Mouse (Mus musculus): ENCODE data around the gene Armt1. TPM values are rescaled to one million over a fixed set of nuclear protein-coding genes. Genes with fewer than 3 reads are reported as not detected.
A peak's percentile ranks its signal among the peaks of the same experiment; 100 is the strongest.
"Not testable (repeated sequence)": the region's sequence is repeated elsewhere in the genome, so short reads cannot be mapped to it uniquely, and the experiment has no call there.

The Armt1 gene
- polyA plus RNA-seq, 1 experiment from 2014 or later = 33.6 TPM

DNA sequence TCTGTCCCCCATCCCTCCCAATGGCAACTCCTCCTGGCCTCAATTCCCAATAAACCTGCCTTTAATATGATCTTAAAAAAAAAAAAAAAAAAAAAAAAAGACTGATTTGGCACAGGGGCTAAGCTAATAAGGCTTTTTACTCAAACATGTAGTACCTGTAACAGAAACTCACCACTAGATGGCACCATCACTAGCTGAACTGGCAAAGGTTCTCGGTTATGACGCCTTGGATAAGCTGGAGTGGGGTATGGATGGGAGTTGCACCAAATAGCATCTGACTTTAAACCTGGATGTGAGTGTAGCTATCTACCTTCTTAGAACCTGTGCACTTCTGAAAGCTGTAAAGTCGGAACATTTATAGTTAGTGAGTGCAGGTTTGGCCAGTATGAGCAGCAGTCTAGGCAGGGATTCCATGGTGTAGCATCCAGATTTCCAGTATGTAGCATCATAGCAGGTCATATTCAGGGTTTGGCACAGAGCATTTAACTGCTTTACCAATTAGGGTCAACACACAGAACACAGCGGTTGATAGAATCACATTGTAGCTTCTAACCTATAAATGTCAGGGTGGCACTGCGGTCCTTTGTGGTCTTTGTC, 27.3 kb upstream of the Armt1 start:
- Histone ChIP-seq H3K27me3 (ENCODE audit: low read depth, poor library complexity, severe bottlenecking) (no peaks in the 10 kb centered on the region), H3K4me3 (no peak overlapping the region), H3K4me1 (no peaks in the 10 kb centered on the region), H3K36me3 (peaks cover 83% of the 10 kb centered on the region), H3K9me3 (replicated peaks) (no peaks in the 10 kb centered on the region), H3K27ac (no peak overlapping the region)
- peak; percentile 47 for DNase-seq (ENCODE audit: low spot score)
- 69% methylated on average over 5 of the region's 5 CpGs for WGBS

DNA sequence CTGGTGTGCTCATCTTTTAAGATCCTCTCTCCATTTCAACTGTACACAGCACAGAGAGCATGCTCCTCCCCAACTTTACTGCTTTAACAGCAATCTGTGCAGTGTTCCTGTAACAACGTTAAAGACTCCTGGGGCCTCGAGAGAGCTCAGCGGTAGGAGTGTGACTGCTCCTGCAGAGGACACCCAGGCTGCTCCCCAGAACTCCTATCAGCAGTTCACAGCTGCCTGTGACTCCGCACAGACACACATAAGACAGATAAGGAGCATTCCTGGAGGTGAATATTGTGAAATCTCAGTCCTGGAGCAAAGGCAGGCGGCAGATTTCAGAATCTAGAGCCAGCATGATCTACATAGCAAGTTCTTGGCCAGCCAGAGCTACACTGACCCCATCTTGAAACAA, 26.8 kb upstream of the Armt1 start:
- DNase-seq (ENCODE audit: low spot score) = no peak
- Histone ChIP-seq H3K9me3 (replicated peaks) (no peaks in the 10 kb centered on the region), H3K27ac (no peak overlapping the region), H3K4me1 (no peaks in the 10 kb centered on the region), H3K36me3 (peaks cover 83% of the 10 kb centered on the region), H3K4me3 (no peak overlapping the region), H3K27me3 (ENCODE audit: low read depth, poor library complexity, severe bottlenecking) (no peaks in the 10 kb centered on the region)
- 86% methylated on average over 5 of the region's 5 CpGs for WGBS

DNA sequence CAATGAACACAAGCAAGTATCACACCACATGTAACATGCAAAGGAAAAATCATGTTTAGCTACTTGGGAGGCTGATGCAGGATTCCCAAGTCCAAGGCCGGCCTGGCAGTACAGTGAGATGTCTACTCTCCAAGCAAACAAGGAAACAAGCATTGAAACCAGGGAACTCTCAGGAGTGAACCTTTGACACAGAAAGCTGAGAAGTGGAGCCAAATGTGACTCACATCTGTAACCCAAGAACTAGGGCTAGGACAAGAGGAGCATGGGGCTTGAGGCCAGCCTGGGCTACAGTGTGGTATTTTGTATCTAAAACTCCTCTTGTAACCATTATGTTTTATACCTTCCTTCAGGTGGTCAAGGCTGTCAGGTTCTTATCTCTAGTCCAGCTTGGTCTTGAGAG, 25.1 kb upstream of the Armt1 start:
- whole genome bisulfite sequencing = 95% methylated on average over 1 of the region's 1 CpGs
- no peaks in the 10 kb centered on the region for H3K4me1 ChIP-seq
- H3K27ac ChIP-seq = no peak overlapping the region
- no peak overlapping the region for H3K4me3 ChIP-seq
- H3K9me3 ChIP-seq (replicated peaks) = no peaks in the 10 kb centered on the region
- DNase-seq (ENCODE audit: low spot score) = no peak
- H3K27me3 ChIP-seq (ENCODE audit: low read depth, poor library complexity, severe bottlenecking) = no peaks in the 10 kb centered on the region
- peaks cover 87% of the 10 kb centered on the region for H3K36me3 ChIP-seq

DNA sequence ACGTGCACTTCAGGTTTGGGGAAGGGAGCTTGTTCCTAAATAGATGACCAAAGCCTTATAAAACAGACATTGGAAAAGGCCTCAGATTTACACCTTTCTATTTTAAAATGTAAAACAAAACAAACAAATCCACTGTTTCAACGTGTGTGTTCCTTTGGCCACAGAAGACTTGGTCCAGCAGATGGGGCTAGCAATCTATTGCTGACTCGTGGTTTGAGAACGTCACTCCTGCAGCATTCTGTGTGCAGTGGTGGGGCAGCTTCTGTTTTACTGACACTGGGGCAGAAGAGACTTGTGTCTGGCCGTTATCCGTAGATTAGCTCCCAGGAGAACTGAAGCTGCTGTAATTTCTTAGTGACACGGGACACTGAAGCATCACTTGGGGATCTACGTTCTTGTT, 7.0 kb upstream of the Armt1 start:
- no peak overlapping the region for H3K27ac ChIP-seq
- H3K4me3 ChIP-seq = no peak overlapping the region
- H3K9me3 ChIP-seq (replicated peaks) = no peaks in the 10 kb centered on the region
- no peaks in the 10 kb centered on the region for H3K4me1 ChIP-seq
- 89% methylated on average over 8 of the region's 8 CpGs for WGBS
- no peak for DNase-seq (ENCODE audit: low spot score)
- no peaks in the 10 kb centered on the region for H3K27me3 ChIP-seq (ENCODE audit: low read depth, poor library complexity, severe bottlenecking)
- peaks cover 77% of the 10 kb centered on the region for H3K36me3 ChIP-seq

DNA sequence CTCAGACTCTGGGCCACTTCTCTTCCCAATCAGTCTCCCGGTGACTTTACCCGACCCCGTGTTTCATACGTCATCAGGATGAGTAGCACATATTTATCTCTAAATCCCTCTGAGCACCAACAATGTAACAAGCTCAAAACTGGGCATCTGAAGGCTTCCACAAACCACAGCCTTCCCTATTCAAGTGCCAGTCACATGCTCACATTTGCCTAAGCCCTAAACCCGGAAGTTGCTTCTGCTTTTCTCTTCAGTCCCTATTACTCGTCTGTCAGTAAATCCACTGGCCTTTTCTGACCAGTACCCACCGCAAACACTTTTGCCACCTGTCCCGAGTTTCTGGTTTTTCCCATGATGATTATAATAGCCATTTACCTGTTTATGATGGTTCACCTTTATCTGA, 1.9 kb upstream of the Armt1 start:
- H3K4me3 ChIP-seq = 0 out of 2 replicates have a peak overlapping the region, but pooled peaks have one; percentile 70
- 91% methylated on average over 8 of the region's 8 CpGs for WGBS
- peaks cover 34% of the 10 kb centered on the region for H3K36me3 ChIP-seq
- no peak for DNase-seq (ENCODE audit: low spot score)
- no peak overlapping the region for H3K27ac ChIP-seq
- H3K27me3 ChIP-seq (ENCODE audit: low read depth, poor library complexity, severe bottlenecking) = no peaks in the 10 kb centered on the region
- peaks cover 15% of the 10 kb centered on the region for H3K4me1 ChIP-seq
- no peaks in the 10 kb centered on the region for H3K9me3 ChIP-seq (replicated peaks)

DNA sequence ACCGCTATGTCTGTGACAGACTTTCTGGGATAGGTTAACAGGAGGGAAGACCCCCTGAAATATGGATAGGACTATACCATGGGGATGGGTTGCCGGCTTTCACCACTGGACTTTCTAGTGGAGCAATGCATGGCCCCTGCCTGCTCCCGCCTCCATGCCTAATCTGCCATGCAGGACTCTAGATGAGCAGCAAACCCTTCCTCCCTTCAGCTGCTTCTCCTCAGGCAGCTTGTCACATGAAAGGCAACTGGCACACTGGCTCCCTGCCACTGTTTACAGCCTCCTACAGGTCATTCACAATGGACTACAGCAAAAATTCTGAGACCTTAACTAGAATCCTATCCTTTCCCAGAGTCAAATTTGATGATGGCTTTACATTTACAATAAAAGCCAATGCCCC, 1.4 kb upstream of the Armt1 start:
- DNase-seq (ENCODE audit: low spot score) = no peak
- 85% methylated on average over 3 of the region's 3 CpGs for WGBS
- Histone ChIP-seq H3K36me3 (peaks cover 34% of the 10 kb centered on the region), H3K4me3 (peak overlapping the region; percentile 70; the same call in 1 of the 2 replicates), H3K27ac (no peak overlapping the region), H3K27me3 (ENCODE audit: low read depth, poor library complexity, severe bottlenecking) (no peaks in the 10 kb centered on the region), H3K4me1 (peaks cover 15% of the 10 kb centered on the region), H3K9me3 (replicated peaks) (no peaks in the 10 kb centered on the region)

DNA sequence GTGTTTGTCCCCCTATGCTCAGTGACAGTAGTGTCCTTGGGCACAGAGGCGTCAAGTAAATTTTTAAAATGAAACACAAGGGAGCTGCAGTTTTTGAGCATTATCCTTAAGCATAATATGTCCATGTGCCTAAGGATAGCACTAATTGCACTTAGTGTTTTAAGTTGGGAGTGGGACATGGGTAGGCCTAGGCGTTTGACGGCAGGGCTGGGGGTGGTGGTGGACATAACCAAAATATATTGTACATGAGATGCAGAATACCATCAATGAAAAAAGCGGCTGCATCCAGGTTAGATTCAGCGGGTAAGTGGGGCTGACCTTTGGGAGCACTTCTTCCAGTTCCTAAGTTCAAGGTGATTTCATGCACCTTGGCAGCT, 533 bp upstream of the Armt1 start:
- Histone ChIP-seq H3K4me3 (peak overlapping the region; percentile 70), H3K27me3 (ENCODE audit: low read depth, poor library complexity, severe bottlenecking) (no peaks in the 10 kb centered on the region), H3K4me1 (peaks cover 15% of the 10 kb centered on the region), H3K36me3 (peaks cover 30% of the 10 kb centered on the region), H3K9me3 (replicated peaks) (no peaks in the 10 kb centered on the region), H3K27ac (peak overlapping the region; percentile 86)
- no peak for DNase-seq (ENCODE audit: low spot score)
- WGBS = 14% methylated on average over 5 of the region's 5 CpGs

DNA sequence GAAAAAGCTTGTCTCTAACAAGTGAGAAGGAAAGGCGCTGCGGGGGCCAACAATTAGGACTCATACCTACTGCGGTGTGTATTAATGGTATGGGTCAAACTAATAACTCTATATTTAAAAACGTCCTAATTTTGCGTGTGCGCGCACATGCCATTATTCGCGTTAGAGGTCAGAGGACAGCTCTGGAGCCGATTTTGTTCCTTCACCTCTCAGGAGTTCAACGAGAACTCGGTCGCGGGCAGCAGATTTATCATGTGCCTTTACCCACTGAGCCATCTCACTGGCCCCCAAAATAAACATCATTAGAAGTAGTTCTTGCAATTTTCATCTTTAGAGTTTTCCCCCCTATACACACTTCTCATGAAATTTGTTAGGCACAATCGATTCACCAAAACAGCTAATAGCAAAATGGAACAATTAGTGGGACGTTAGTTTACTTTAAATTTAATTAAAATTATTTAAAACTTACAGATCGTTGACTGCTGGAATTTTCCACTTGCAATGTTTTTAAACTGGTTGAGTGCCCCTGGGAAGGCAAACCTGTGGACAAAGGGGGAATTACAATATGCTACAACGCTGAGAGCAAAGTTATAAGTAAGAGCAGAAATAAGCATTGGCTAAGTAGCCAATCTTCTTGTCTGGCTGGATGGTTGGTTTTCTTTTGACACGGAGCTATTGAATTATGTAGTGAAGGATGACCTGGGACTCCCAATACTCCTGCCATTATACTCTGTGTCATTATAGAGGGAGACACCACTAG, 909 bp downstream of the Armt1 start:
- 15% methylated on average over 19 of the region's 19 CpGs for WGBS

DNA sequence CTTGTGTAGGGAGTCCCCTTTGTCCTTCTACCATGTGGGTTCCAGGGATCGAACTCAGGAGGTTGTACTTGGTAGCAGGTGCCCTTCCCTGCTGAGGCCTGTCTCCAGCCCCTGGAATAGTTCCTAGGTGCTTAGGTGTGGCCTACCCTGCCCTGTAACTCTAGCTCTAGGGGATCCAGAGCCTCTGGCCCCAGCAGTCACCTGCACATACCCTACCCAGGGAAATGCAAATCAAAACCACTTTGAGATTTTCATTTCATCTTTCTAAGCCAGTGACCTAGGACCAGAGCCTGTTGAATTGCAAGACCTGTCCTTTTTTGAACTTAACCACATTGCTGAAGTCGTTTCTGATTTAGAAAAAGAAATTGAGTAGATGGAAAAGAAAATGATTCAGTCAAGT, 1.6 kb downstream of the Armt1 start:
- WGBS = 85% methylated on average over 2 of the region's 2 CpGs
- H3K4me3 ChIP-seq; DNase-seq (ENCODE audit: low spot score); H3K27ac ChIP-seq; H3K27me3 ChIP-seq (ENCODE audit: low read depth, poor library complexity, severe bottlenecking); H3K9me3 ChIP-seq (replicated peaks): not testable (repeated sequence)
- Histone ChIP-seq H3K4me1 (peaks cover 15% of the 10 kb centered on the region), H3K36me3 (peaks cover 36% of the 10 kb centered on the region)

More for the DNA sequence above, 909 bp downstream of the Armt1 start:
- Histone ChIP-seq H3K27ac (peak overlapping the region; percentile 90), H3K4me3 (peak overlapping the region; percentile 70), H3K36me3 (peaks cover 33% of the 10 kb centered on the region), H3K4me1 (peaks cover 15% of the 10 kb centered on the region), H3K9me3 (replicated peaks) (no peaks in the 10 kb centered on the region), H3K27me3 (ENCODE audit: low read depth, poor library complexity, severe bottlenecking) (no peaks in the 10 kb centered on the region)
- DNase-seq (ENCODE audit: low spot score) = no peak

DNA sequence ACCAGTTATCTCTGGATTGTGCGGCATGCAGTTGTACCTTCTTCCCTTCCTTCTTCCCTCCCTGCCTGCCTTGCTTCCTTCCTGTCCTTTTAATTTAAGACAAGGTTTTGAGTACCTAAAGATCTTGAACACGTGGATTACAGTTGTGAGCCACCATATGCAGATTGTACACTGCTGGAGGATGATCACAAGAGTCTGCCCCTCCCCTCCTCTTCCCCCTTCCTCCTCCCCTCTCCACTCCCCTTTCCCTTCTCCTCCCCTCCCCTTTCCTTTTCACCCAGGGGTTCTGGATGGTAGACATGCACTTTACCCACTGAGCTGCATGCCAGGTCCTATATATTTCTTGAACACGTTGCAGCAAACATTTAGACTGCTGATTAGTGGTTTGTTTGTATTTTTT, 3.1 kb downstream of the Armt1 start:
- WGBS = 88% methylated on average over 3 of the region's 3 CpGs
- Histone ChIP-seq H3K27ac (no peak overlapping the region), H3K4me3 (no peak overlapping the region), H3K4me1 (peaks cover 15% of the 10 kb centered on the region), H3K27me3 (ENCODE audit: low read depth, poor library complexity, severe bottlenecking) (no peaks in the 10 kb centered on the region), H3K9me3 (replicated peaks) (no peaks in the 10 kb centered on the region), H3K36me3 (peaks cover 51% of the 10 kb centered on the region)
- DNase-seq (ENCODE audit: low spot score) = no peak

DNA sequence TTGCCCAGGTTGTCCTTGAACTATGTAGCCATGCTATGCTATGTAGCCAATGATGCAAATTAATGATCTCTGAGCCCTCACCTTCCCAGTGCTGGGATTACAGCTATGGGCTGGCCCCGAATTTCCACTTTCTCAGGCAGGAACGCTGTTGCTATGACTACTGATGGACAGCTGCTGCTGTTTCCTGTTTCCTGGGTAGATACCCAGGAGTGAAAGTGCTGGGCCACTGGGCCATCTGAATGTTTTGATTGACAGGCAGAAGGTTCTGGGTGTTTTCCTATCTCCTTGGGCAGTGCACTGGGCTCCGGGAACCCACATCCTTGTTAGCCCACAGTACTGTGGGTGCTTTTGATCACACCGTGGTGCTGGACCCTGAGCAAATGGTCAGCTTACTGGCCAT, 24.1 kb downstream of the Armt1 start:
- DNase-seq (ENCODE audit: low spot score) = no peak
- peaks cover 47% of the 10 kb centered on the region for H3K36me3 ChIP-seq
- no peaks in the 10 kb centered on the region for H3K4me1 ChIP-seq
- no peaks in the 10 kb centered on the region for H3K27me3 ChIP-seq (ENCODE audit: low read depth, poor library complexity, severe bottlenecking)
- no peak overlapping the region for H3K4me3 ChIP-seq
- no peaks in the 10 kb centered on the region for H3K9me3 ChIP-seq (replicated peaks)
- H3K27ac ChIP-seq = no peak overlapping the region
- 81% methylated on average over 4 of the region's 4 CpGs for WGBS

DNA sequence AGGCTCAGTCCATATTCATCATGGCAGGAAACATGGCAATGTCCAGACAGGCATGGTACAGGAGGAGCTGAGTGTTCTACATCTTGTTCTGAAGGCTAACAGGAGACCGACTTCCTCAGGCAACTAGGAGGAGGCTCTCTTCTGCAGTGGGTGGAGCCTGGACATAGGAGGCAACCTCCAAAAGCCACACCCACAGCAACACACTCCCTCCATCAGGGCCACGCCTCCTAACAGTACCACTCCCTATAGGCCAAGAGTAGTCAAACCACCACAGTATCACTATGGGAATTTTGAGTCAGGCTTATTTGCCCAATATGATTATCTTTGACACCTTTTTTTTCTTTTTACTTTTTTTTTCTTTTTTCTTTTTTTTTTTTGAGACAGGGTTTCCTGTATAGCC, 27.9 kb downstream of the Armt1 start:
- WGBS = 94% methylated on average over 2 of the region's 2 CpGs
- H3K27ac ChIP-seq = no peak overlapping the region
- no peak overlapping the region for H3K4me3 ChIP-seq
- no peak for DNase-seq (ENCODE audit: low spot score)
- H3K36me3 ChIP-seq = peaks cover 13% of the 10 kb centered on the region
- peaks cover 9% of the 10 kb centered on the region; the same call in 1 of the 2 replicates for H3K4me1 ChIP-seq
- H3K27me3 ChIP-seq (ENCODE audit: low read depth, poor library complexity, severe bottlenecking) = no peaks in the 10 kb centered on the region
- no peaks in the 10 kb centered on the region for H3K9me3 ChIP-seq (replicated peaks)

DNA sequence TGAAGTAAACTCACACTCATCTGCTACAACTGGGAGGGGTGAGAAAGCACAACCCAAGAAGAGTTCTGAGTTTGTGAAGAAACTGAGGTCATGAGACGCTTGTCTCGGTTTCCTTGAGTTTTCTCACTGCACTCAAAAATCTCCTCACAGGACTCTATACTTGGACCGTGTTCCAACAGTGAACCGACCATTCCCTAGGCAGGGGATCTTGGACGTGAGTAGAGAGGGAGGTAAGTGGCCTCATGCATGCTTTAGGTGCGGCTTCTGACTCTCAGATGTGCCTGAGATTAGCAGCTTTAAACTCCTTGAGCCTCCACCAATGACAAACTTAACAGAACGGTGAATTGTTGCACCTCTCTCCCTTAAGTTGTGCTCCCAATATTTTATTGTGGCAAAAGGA, 33.5 kb downstream of the Armt1 start:
- DNase-seq (ENCODE audit: low spot score) = no peak
- peaks cover 9% of the 10 kb centered on the region; the same call in 1 of the 2 replicates for H3K4me1 ChIP-seq
- H3K36me3 ChIP-seq = no peaks in the 10 kb centered on the region
- H3K4me3 ChIP-seq = no peak overlapping the region
- WGBS = 77% methylated on average over 7 of the region's 7 CpGs
- H3K9me3 ChIP-seq (replicated peaks) = no peaks in the 10 kb centered on the region
- H3K27me3 ChIP-seq (ENCODE audit: low read depth, poor library complexity, severe bottlenecking) = no peaks in the 10 kb centered on the region
- no peak overlapping the region for H3K27ac ChIP-seq

All from limb, embryonic 10.5 days (tissue).